Mouse (Mus musculus): ENCODE measurements around the gene Cdh22.

The Cdh22 gene

DNA sequence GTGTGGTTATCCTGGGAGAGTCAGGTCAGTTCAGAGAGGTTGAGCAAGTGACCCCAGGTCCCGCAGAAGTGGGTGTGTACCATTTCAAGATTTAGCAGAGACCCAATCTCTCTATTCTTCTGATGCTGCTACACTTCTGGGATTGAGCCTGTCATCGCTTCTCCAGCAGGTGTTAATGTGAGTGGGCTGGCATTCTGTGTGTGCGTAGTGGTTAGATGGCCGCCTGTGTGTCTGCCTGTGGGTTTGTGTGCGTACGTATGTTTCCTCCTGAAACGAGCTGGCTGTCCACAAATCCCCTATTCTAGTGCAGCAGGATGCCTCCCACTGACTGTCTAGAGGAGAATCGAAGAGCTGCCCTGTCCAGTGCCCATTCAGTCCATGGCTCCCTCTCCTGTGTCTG lies 156.6 kb downstream of the Cdh22 start:
- DNase-seq = no peak

DNA sequence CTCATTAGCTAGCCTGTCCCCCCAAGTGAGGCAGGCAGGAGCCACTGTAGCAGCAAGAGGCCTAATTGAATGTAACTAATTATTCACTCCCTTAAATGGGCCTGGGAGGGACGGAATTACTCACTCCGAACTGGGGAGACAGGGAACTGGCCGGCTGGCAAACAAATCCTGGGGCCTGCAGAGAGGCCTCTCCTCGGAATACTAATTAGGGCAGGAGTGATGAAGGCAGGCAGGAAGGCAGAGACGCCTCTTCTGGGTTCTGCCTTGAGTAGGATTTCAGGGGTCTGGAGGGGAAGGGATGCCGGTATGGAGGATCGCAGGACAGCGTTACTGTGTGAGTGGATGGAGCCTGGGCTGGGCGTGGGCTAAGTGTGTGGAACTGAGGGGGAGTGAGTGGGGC lies 157.6 kb downstream of the Cdh22 start:
- no peak for DNase-seq

DNA sequence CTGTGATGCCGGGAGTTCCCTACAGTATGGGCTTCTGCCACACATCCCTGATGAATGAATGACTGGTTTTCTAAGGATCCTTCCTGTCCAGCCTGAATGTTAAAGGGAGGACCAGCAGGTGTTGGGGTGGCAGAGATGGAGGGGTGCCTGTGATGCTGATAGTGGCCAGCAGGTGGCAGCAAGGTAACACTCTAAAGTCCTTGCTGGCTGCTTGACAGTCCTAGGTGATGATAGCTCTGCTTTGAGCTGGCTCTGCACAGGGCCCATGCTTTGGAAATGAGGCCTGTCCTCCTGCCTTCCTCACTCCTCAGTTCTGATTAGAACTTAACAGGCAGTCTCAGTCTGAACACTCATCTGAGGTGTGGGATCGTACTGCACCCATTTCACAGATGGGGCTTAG lies 159.7 kb downstream of the Cdh22 start:
- peak; percentile 64 for DNase-seq

DNA sequence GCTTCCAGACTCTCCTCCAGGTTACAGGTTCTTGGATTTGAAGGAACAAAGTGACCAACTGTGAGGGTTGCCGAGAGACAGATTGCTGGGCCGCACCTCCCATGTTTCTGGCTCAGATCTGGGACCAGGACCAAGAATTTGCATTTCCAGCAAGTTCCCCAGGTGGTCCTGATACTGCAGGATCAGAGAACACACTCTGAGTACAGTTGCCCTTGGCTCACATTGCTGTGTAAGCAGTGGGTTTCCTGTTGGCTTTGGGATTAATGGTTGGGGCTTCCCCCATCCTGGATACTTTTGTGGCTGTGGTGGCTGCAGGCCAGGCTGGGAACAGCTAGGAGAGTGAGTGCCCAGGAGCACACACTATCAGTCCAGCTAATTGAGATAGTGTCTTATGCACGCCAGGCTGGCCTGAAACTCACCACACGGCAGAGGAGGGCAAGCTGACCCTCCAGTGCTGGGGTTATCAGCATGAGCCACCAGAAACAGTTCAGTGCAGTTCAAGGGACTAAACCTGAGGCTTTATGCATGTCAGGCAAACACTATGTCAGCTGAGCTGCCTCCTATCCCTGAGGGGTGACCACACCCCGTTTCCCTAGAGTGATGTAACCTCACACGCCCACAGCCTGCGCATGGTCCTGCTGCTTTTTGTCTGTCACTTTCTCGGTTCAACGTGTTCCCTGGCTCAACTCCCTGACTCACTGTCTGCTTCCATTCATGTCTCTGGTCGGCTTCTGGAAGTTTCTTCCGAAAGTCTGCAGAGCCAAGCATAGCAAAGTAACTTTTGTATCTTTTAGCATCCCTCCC lies 160.4 kb downstream of the Cdh22 start:
- no peak for DNase-seq

DNA sequence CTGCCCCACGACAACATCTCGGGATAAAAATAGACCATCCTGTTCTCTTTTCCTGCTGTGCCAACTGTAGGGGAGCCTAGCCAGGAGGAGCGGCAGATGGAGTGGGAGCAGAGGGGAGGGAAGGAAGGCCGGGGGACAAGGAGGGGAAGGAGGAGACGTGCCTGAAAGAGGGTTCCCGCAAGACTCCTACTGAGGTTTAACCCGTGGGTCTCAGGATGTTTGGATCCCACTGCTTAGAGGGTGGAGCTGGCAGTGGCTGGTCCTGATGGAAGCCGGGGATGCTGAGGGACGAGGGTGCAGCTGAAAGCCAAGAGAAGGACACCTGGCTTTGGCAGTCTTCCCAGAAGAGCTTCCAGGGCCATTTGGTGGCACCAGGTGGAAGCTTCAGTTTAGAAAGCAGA lies 161.3 kb downstream of the Cdh22 start:
- DNase-seq = no peak

DNA sequence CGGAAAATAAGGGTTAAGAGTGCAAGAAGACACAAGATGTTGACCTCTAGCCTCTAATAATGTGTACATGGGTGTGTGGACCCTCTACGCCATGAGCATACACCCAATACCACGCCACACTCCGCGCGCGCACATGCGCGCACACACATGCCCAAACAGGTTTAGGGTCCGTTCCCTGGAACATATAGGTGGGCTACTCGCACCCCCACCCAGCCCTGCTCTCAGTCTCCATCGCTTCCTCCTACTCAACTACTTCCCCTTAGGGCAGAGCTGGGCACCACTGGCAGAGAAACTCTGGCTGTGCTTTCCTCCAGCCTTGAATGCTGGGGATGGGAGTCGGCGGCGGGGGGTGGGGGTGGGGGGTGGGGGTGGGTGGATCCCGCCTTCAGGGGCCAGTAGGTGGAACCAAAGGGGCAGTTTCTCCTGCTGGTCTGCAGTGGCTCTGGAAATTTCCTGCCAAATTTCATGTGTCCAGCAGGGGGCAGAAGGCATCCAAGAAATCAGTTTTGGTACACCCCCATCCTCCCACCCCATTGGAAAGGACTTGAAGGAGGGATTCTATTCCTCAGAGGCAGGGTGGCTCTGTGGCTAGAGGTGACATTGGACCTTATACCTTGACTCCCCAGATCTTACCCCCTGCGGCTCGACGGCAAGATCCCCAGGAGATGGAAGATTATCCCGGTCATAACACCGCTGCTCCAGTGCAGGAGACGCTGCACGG lies 164.4 kb downstream of the Cdh22 start:
- peak; percentile 31 for DNase-seq

DNA sequence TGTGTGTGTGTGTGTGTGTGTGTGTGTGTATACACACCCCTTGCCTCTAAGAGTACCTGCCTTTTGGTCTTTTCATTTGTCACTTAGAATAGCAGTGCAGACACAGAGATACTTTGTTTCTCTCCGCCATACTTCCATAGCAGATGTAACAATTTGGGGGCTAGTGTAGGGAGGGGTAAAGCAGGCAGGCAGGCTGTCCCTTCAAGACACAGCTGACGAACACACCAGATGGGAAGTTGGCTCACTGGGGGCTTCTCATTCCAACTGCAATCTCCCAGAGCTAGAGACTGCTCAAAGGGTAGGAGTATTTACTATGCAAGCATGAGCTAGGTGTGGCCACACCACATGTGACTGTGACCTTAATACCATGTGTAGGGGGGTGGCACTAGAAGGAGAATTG lies 165.8 kb downstream of the Cdh22 start:
- no peak for DNase-seq

DNA sequence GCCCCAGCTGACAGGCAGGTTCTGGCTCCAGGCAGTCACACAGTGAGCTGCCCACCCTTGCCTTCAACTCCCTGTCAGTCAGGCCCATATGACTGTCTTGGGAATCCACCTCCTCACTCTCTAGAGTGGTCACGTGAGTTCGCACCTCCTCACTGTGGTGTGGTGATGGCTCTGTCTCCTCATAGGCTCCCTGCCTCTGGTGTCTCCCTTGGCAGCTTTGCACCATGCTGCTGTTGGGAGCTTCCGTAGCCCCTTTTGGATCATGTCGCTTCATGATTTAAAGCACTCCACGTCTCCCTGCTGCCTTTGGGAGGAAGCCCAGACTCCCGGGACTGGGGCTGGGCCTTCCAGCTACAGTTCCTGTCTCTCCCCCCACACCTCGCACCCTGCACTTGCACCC lies 170.2 kb downstream of the Cdh22 start:
- DNase-seq = no peak

DNA sequence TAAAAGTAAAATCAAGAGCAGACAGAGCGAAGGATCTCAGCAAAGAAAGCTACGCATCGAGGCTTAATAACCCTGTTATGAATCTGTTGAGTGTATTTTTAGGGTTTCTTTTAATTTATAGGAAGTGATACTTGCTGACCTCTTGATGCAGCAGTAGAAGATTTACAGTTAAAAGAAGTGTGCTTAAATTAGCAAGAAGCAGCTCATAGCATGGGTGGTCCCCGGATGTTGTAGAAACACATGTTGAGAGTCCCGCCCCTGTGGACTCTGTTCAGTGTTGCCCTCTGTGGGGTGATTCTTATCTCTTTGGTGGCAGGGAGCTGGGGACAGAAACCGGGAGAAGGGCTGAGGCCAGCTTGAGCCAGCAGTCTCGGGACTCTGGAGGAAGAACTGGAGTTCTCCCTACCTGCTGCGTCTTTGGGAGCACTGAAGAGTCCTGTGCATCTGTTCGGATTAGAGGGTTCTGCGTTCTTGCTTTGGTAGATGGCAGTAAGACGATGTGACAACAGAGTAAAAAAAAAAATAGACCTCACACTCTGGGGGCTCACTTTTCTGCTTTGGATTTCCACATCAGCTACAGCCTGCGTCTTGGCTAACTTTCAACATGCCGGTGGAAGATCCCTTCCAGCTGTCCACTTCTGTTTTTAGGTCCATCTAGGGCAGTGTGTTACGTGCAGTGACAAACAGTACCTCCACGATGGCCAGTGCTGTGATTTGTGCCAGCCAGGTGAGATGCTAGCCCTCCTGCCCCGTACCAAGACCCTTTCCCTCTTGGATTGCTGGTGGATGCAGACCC lies 172.8 kb downstream of the Cdh22 start:
- DNase-seq = no peak
